Mouse (Mus musculus) cerebellum, adult 18-20 months (tissue): Measurements from ENCODE around the gene Utrn.

Source experiments
- DNase-seq, 2 experiments: peaks; one replicate each; pipeline ENCODE4 v3.0.0; 2021

Gene Utrn

GRCm38 (mm10) chr10:12726041-12726608 lies 143.0 kb downstream of the Utrn start:
- DNase-seq = peak; percentile 33 to 44

- no peak for DNase-seq
Observed at GRCm38 (mm10) chr10:12724247-12725001, 144.7 kb downstream of the Utrn start.

GRCm38 (mm10) chr10:12723269-12723668 lies 145.9 kb downstream of the Utrn start:
- DNase-seq = no peak

GRCm38 (mm10) chr10:12722111-12722510 lies 147.1 kb downstream of the Utrn start:
- DNase-seq = no peak

GRCm38 (mm10) chr10:12718386-12718785 lies 150.8 kb downstream of the Utrn start:
- peak; percentile 58 to 70 for DNase-seq

- DNase-seq = no peak
Observed at GRCm38 (mm10) chr10:12717381-12717780, 151.8 kb downstream of the Utrn start.

GRCm38 (mm10) chr10:12716657-12717327 lies 152.4 kb downstream of the Utrn start:
- no peak for DNase-seq

- peak; percentile 71 to 81 for DNase-seq
Observed at GRCm38 (mm10) chr10:12713236-12713855, 155.8 kb downstream of the Utrn start.

- DNase-seq = no peak
Observed at GRCm38 (mm10) chr10:12711332-12711831, 157.8 kb downstream of the Utrn start.

- DNase-seq = no peak
Observed at GRCm38 (mm10) chr10:12706516-12706915, 162.6 kb downstream of the Utrn start.

- no peak for DNase-seq
Observed at GRCm38 (mm10) chr10:12705990-12706389, 163.2 kb downstream of the Utrn start.

- no peak for DNase-seq
Observed at GRCm38 (mm10) chr10:12704290-12704689, 164.9 kb downstream of the Utrn start.

GRCm38 (mm10) chr10:12703526-12703925 lies 165.6 kb downstream of the Utrn start:
- no peak for DNase-seq

- DNase-seq = no peak
Observed at GRCm38 (mm10) chr10:12702140-12702539, 167.0 kb downstream of the Utrn start.

- DNase-seq = no peak
Observed at GRCm38 (mm10) chr10:12701694-12702093, 167.5 kb downstream of the Utrn start.

- no peak for DNase-seq
Observed at GRCm38 (mm10) chr10:12700576-12700975, 168.6 kb downstream of the Utrn start.

- DNase-seq = no peak
Observed at GRCm38 (mm10) chr10:12697902-12698301, 171.3 kb downstream of the Utrn start.

- DNase-seq = no peak
Observed at GRCm38 (mm10) chr10:12696704-12697103, 172.5 kb downstream of the Utrn start.

GRCm38 (mm10) chr10:12694774-12695173 lies 174.4 kb downstream of the Utrn start:
- DNase-seq = no peak

- DNase-seq = peak; percentile 88 to 89
Observed at GRCm38 (mm10) chr10:12690601-12691000, 178.6 kb downstream of the Utrn start.

- no peak for DNase-seq
Observed at GRCm38 (mm10) chr10:12685683-12686082, 183.5 kb downstream of the Utrn start.

- DNase-seq = no peak
Observed at GRCm38 (mm10) chr10:12684018-12684417, 185.1 kb downstream of the Utrn start.

- DNase-seq = no peak
Observed at GRCm38 (mm10) chr10:12673309-12673708, 195.9 kb downstream of the Utrn start.
